Mouse (Mus musculus): ENCODE measurements around the gene Thrb. TPM values are rescaled to one million over a fixed set of nuclear protein-coding genes. Genes with fewer than 3 reads are reported as not detected.

Gene Thrb
- polyA plus RNA-seq, 1 experiment from 2014 or later, result 1.1 TPM

DNA sequence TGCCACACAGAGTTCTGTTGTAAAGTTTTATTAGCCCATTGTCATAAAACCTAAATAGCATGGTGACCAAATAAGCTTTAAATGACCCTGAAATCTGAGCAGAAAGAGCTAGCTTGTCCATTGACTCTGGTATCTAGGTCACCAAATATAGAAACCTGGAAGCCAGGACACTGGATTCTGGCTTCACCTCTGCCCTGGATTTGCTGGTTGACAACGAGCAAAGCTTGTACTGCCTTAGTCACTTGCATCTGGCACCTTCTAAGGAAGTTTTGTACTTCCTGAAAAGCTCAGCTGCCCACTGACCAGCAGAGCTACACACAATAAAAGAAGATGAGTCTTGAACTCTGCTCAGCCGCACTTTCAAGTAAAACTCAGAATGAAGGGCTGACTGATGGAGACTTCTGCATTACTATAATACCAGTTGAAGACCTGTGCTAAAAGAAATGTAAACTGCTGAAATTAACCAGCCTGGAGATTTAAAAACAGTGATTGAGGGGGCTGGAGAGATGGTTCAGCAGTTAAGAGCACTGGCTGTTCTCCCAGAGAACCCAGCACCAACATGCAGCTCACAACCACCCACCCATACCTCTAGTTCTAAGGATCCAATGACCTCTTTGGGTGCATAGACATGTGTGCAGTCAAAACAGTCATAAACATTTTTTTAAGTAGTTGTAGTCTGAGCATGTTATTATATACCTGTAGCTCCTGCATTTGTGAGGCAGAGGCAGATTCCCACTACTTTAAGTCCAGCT lies 369.3 kb downstream of the Thrb start:
- Histone ChIP-seq H3K4me1 (no peaks in the 10 kb centered on the region), H3K9me3 (replicated peaks) (no peaks in the 10 kb centered on the region), H3K4me2 (replicated peaks) (no peak overlapping the region), H3K27ac (no peak overlapping the region), H3K27me3 (no peaks in the 10 kb centered on the region), H3K36me3 (no peaks in the 10 kb centered on the region), H3K9ac (no peak overlapping the region), H3K4me3 (no peak overlapping the region)
- no peak for ATAC-seq (ENCODE audit: low FRiP score)
- 68% methylated on average over 2 of the region's 2 CpGs for WGBS

DNA sequence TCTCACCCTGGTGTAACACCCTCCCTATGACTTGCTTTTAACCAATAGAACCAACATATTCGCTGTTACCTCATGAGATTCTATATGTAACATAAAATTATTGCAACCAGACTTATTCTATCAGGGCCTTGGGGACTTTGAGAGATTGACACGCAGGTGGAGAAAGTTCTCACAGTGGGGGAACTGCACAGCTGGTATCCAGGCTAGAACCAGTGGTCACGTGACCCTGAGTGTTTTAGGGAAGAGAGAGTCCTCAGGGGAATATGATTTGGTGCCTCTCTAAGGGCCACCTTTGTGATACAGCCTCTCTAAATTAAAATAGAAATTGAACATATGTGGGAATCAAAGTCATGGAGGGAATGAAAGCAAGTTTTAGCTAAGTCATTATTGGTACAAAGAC lies 371.9 kb downstream of the Thrb start:
- Histone ChIP-seq H3K27me3 (no peaks in the 10 kb centered on the region), H3K4me1 (no peaks in the 10 kb centered on the region), H3K27ac (no peak overlapping the region), H3K4me2 (replicated peaks) (no peak overlapping the region), H3K9me3 (replicated peaks) (no peaks in the 10 kb centered on the region), H3K4me3 (no peak overlapping the region), H3K9ac (no peak overlapping the region), H3K36me3 (no peaks in the 10 kb centered on the region)
- no peak for ATAC-seq (ENCODE audit: low FRiP score)
- WGBS, result 80% methylated on average over 3 of the region's 3 CpGs

DNA sequence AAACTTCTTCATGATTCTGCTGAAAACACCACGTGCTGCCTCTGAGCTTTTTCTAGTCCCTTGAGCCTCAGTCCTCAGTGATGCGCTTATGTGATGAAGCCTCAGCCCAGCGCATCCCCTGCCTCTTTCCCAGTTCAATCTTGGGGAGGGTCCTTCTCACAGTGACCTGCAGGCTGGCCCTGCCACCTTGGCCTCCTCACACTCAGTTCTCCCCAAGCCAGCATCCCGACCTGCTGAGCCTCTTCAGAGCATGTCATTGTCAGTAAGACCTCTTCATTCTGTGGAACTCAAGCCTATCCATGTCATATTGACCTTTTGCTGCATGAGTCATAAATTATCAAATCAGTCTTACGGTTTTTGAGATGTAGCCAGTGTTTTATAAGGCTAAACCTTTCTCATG lies 376.5 kb downstream of the Thrb start:
- Histone ChIP-seq H3K36me3 (no peaks in the 10 kb centered on the region), H3K27ac (no peak overlapping the region), H3K9ac (no peak overlapping the region), H3K27me3 (no peaks in the 10 kb centered on the region), H3K4me3 (no peak overlapping the region), H3K4me2 (replicated peaks) (no peak overlapping the region), H3K4me1 (no peaks in the 10 kb centered on the region), H3K9me3 (replicated peaks) (no peaks in the 10 kb centered on the region)
- no peak for ATAC-seq (ENCODE audit: low FRiP score)
- 80% methylated on average over 5 of the region's 5 CpGs for WGBS

DNA sequence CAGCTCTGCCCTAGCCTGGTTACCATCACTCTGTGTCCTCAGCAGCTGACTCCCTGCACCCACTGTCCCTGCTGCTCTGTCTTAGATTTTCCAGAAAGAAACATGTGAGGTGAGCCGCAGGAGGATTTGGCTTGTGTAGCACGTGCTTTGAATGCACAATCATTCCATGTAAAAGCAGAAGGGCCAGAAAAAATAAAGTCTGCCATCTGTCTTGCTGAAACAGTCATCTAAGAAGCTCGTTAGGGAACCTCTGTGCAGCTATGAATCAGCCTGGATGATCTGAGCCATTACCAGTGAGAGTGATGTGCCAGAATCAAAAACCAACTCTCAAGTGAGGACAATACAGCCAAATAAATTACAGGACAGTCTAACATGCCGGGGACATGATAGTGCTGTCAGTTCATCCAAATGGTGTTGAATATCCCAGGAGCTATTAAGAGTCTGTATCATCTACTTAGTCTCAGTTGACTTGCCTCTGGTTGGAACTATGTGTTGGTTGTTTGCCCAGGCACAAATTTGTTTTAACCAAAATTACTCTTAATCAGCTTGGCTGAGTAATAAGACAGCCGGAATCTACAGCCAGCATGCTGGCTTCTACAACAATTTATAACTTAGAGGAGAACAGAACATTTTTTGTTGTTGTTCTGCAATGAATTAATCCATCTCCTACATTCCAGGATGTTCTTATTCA lies 402.2 kb downstream of the Thrb start:
- Histone ChIP-seq H3K4me3 (no peak overlapping the region), H3K4me2 (replicated peaks) (no peak overlapping the region), H3K27me3 (no peaks in the 10 kb centered on the region), H3K4me1 (no peaks in the 10 kb centered on the region), H3K9me3 (replicated peaks) (no peaks in the 10 kb centered on the region), H3K27ac (no peak overlapping the region), H3K9ac (no peak overlapping the region), H3K36me3 (no peaks in the 10 kb centered on the region)
- 77% methylated on average over 5 of the region's 5 CpGs for WGBS
- no peak for ATAC-seq (ENCODE audit: low FRiP score)
